Mouse (Mus musculus): ENCODE measurements around the gene Slco2b1. TPM values are rescaled to one million over a fixed set of nuclear protein-coding genes. Genes with fewer than 3 reads are reported as not detected.

Slco2b1 gene
- not detected for polyA plus RNA-seq (2017; shearing (Covaris generic))

GRCm38 (mm10) chr7:99711166-99711565, at the start of gene Slco2b1:
Slco2b1 (minus strand) TSS chr7:99711340.

DNA sequence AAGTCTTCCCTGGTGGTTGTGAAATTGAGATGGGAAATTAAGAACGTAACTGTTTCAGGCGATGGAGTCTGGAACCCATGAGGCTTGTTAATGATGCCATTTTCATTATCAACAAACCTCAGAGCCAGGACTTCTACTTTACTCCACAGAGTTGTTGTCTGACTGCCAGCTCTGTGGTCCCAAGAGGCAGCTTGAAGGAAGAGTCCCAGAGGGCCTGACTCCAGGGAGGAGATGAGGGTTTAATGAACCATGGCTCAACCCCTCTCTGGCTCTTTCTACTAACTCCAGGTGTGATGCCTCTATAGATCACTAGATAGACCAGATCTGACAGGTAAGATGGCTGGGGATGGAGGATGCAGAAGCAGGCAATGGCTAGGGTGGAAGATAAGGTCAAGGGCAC, 18.8 kb upstream of the Slco2b1 start, which contains the start of gene Olfr520:
TSS of gene Olfr520 (plus strand) at position 301 of the 400 bp plus-strand sequence.

GRCm38 (mm10) chr7:99626376-99627270, 84.5 kb downstream of the Slco2b1 start, which contains the start of gene Tpbgl:
Tpbgl (minus strand) TSS chr7:99627103.

Other genes starting within 250 kb of the Slco2b1 start
- gene Klhl35, start 245.3 kb downstream of the Slco2b1 start, polyA plus RNA-seq (2017; shearing (Covaris generic)): 0.98 TPM
- gene Rps3, start 227.6 kb downstream of the Slco2b1 start, polyA plus RNA-seq (2017; shearing (Covaris generic)): 1,928 TPM
- gene Arrb1, start 175.9 kb downstream of the Slco2b1 start, polyA plus RNA-seq (2017; shearing (Covaris generic)): 15.9 TPM
- gene Tpbgl, start 84.2 kb downstream of the Slco2b1 start, polyA plus RNA-seq (2017; shearing (Covaris generic)): 0.47 TPM
- gene Olfr520, start 18.9 kb upstream of the Slco2b1 start, polyA plus RNA-seq (2017; shearing (Covaris generic)): not detected
- gene Olfr521, start 52.2 kb upstream of the Slco2b1 start, polyA plus RNA-seq (2017; shearing (Covaris generic)): not detected
- gene Neu3, start 117.1 kb upstream of the Slco2b1 start, polyA plus RNA-seq (2017; shearing (Covaris generic)): 2.4 TPM
- not detected for gene Xrra1, start 147.8 kb upstream of the Slco2b1 start, polyA plus RNA-seq (2017; shearing (Covaris generic))
- gene Spcs2, start 152.1 kb upstream of the Slco2b1 start, polyA plus RNA-seq (2017; shearing (Covaris generic)): 246 TPM

Measured in naive thymus-derived CD4-positive, alpha-beta T cell, adult 5 months (primary cell).